Mouse (Mus musculus): ENCODE measurements around the gene Fgfr2. TPM values are rescaled to one million over a fixed set of nuclear protein-coding genes. Genes with fewer than 3 reads are reported as not detected.

The Fgfr2 gene
- polyA plus RNA-seq, 1 experiment from 2014 or later = 47.9 TPM

GRCm38 (mm10) chr7:132183892-132184404 is 939.2 kb downstream of the Fgfr2 start:
- WGBS = 6% methylated on average over 5 of the region's 5 CpGs
- Histone ChIP-seq H3K27ac (peak overlapping the region; percentile 73), H3K4me2 (no peak overlapping the region), H3K9ac (no peak overlapping the region), H3K9me3 (replicated peaks) (no peaks in the 10 kb centered on the region), H3K27me3 (0 out of 2 replicates have a peak, but pooled peaks cover 16% of the 10 kb centered on the region), H3K4me3 (no peak overlapping the region), H3K4me1 (peaks cover 24% of the 10 kb centered on the region), H3K36me3 (ENCODE audit: poor library complexity, severe bottlenecking) (no peaks in the 10 kb centered on the region)
- peak; percentile 94 for ATAC-seq

GRCm38 (mm10) chr7:132181586-132182198 is 941.5 kb downstream of the Fgfr2 start:
- Histone ChIP-seq H3K4me2 (no peak overlapping the region), H3K4me3 (no peak overlapping the region), H3K4me1 (peaks cover 24% of the 10 kb centered on the region), H3K36me3 (ENCODE audit: poor library complexity, severe bottlenecking) (no peaks in the 10 kb centered on the region), H3K9me3 (replicated peaks) (no peaks in the 10 kb centered on the region), H3K27ac (no peak overlapping the region), H3K27me3 (peaks cover 8% of the 10 kb centered on the region; the same call in 1 of the 2 replicates), H3K9ac (no peak overlapping the region)
- ATAC-seq = no peak
- 90% methylated on average over 4 of the region's 4 CpGs for WGBS

GRCm38 (mm10) chr7:132181042-132181441 is 942.1 kb downstream of the Fgfr2 start:
- WGBS = 84% methylated on average over 3 of the region's 3 CpGs
- Histone ChIP-seq H3K9ac (no peak overlapping the region), H3K4me1 (peaks cover 21% of the 10 kb centered on the region), H3K27me3 (peaks cover 3% of the 10 kb centered on the region; the same call in 1 of the 2 replicates), H3K36me3 (ENCODE audit: poor library complexity, severe bottlenecking) (no peaks in the 10 kb centered on the region), H3K9me3 (replicated peaks) (no peaks in the 10 kb centered on the region), H3K4me3 (no peak overlapping the region), H3K27ac (no peak overlapping the region), H3K4me2 (no peak overlapping the region)
- no peak; the same call in 1 of the 2 replicates for ATAC-seq

GRCm38 (mm10) chr7:132179049-132179448 is 944.1 kb downstream of the Fgfr2 start:
- H3K4me1 ChIP-seq = peaks cover 9% of the 10 kb centered on the region
- no peaks in the 10 kb centered on the region for H3K9me3 ChIP-seq (replicated peaks)
- ATAC-seq = no peak
- no peaks in the 10 kb centered on the region; the same call in 1 of the 2 replicates for H3K27me3 ChIP-seq
- no peak overlapping the region for H3K9ac ChIP-seq
- no peak overlapping the region for H3K27ac ChIP-seq
- no peak overlapping the region for H3K4me2 ChIP-seq
- 53% methylated on average over 1 of the region's 1 CpGs for WGBS
- H3K36me3 ChIP-seq (ENCODE audit: poor library complexity, severe bottlenecking) = no peaks in the 10 kb centered on the region
- no peak overlapping the region for H3K4me3 ChIP-seq

- no peak overlapping the region for H3K4me3 ChIP-seq
- 83% methylated on average over 5 of the region's 5 CpGs for WGBS
- ATAC-seq = no peak
Measured at GRCm38 (mm10) chr7:132174787-132175186, 948.4 kb downstream of the Fgfr2 start.

GRCm38 (mm10) chr7:132174296-132174695 is 948.9 kb downstream of the Fgfr2 start:
- peaks cover 12% of the 10 kb centered on the region for H3K4me1 ChIP-seq

More at GRCm38 (mm10) chr7:132174787-132175186, 948.4 kb downstream of the Fgfr2 start:
- Histone ChIP-seq H3K36me3 (ENCODE audit: poor library complexity, severe bottlenecking) (no peaks in the 10 kb centered on the region), H3K9ac (no peak overlapping the region), H3K4me2 (no peak overlapping the region), H3K27me3 (no peaks in the 10 kb centered on the region; the same call in 1 of the 2 replicates), H3K27ac (no peak overlapping the region), H3K4me1 (peaks cover 7% of the 10 kb centered on the region), H3K9me3 (replicated peaks) (no peaks in the 10 kb centered on the region; the same call in 1 of the 2 replicates)

GRCm38 (mm10) chr7:132172220-132172619 is 950.9 kb downstream of the Fgfr2 start:
- Histone ChIP-seq H3K4me2 (no peak overlapping the region), H3K36me3 (ENCODE audit: poor library complexity, severe bottlenecking) (no peaks in the 10 kb centered on the region), H3K9me3 (replicated peaks) (no peaks in the 10 kb centered on the region; the same call in 1 of the 2 replicates), H3K4me1 (peaks cover 13% of the 10 kb centered on the region), H3K9ac (no peak overlapping the region), H3K27ac (no peak overlapping the region), H3K27me3 (no peaks in the 10 kb centered on the region), H3K4me3 (no peak overlapping the region)
- no peak for ATAC-seq
- WGBS = 48% methylated on average over 5 of the region's 5 CpGs

More at GRCm38 (mm10) chr7:132174296-132174695, 948.9 kb downstream of the Fgfr2 start:
- H3K4me3 ChIP-seq = no peak overlapping the region
- no peaks in the 10 kb centered on the region; the same call in 1 of the 2 replicates for H3K27me3 ChIP-seq
- no peaks in the 10 kb centered on the region; the same call in 1 of the 2 replicates for H3K9me3 ChIP-seq (replicated peaks)
- WGBS = 76% methylated on average over 2 of the region's 2 CpGs
- H3K4me2 ChIP-seq = no peak overlapping the region
- no peak overlapping the region for H3K9ac ChIP-seq
- no peaks in the 10 kb centered on the region for H3K36me3 ChIP-seq (ENCODE audit: poor library complexity, severe bottlenecking)
- H3K27ac ChIP-seq = no peak overlapping the region
- ATAC-seq = no peak

- Histone ChIP-seq H3K36me3 (ENCODE audit: poor library complexity, severe bottlenecking) (no peaks in the 10 kb centered on the region), H3K4me3 (no peak overlapping the region), H3K9me3 (replicated peaks) (no peaks in the 10 kb centered on the region; the same call in 1 of the 2 replicates), H3K9ac (no peak overlapping the region), H3K27ac (no peak overlapping the region), H3K4me2 (no peak overlapping the region), H3K27me3 (no peaks in the 10 kb centered on the region), H3K4me1 (peaks cover 13% of the 10 kb centered on the region)
- WGBS = 81% methylated on average over 5 of the region's 5 CpGs
- ATAC-seq = no peak
Measured at GRCm38 (mm10) chr7:132171716-132172115, 951.4 kb downstream of the Fgfr2 start.

GRCm38 (mm10) chr7:132169419-132170169 is 953.6 kb downstream of the Fgfr2 start:
- WGBS = 50% methylated on average over 7 of the region's 7 CpGs
- ATAC-seq = peak; percentile 15; the same call in 1 of the 2 replicates
- H3K27ac ChIP-seq = no peak overlapping the region

GRCm38 (mm10) chr7:132167239-132167638 is 955.9 kb downstream of the Fgfr2 start:
- H3K9ac ChIP-seq = no peak overlapping the region
- H3K4me1 ChIP-seq = peaks cover 13% of the 10 kb centered on the region
- H3K27me3 ChIP-seq = no peaks in the 10 kb centered on the region
- no peaks in the 10 kb centered on the region; the same call in 1 of the 2 replicates for H3K9me3 ChIP-seq (replicated peaks)
- H3K4me2 ChIP-seq = no peak overlapping the region
- WGBS = 48% methylated on average over 4 of the region's 4 CpGs
- no peak overlapping the region for H3K27ac ChIP-seq
- no peaks in the 10 kb centered on the region for H3K36me3 ChIP-seq (ENCODE audit: poor library complexity, severe bottlenecking)
- ATAC-seq = peak; percentile 88
- H3K4me3 ChIP-seq = no peak overlapping the region

More at GRCm38 (mm10) chr7:132169419-132170169, 953.6 kb downstream of the Fgfr2 start:
- Histone ChIP-seq H3K36me3 (ENCODE audit: poor library complexity, severe bottlenecking) (no peaks in the 10 kb centered on the region), H3K4me2 (no peak overlapping the region), H3K9ac (no peak overlapping the region), H3K4me1 (peaks cover 13% of the 10 kb centered on the region), H3K4me3 (no peak overlapping the region), H3K9me3 (replicated peaks) (no peaks in the 10 kb centered on the region; the same call in 1 of the 2 replicates), H3K27me3 (no peaks in the 10 kb centered on the region)

GRCm38 (mm10) chr7:132162254-132162653 is 960.9 kb downstream of the Fgfr2 start:
- WGBS = 59% methylated on average over 3 of the region's 3 CpGs
- no peak overlapping the region for H3K27ac ChIP-seq
- no peaks in the 10 kb centered on the region for H3K9me3 ChIP-seq (replicated peaks)
- H3K4me3 ChIP-seq = no peak overlapping the region
- no peaks in the 10 kb centered on the region for H3K36me3 ChIP-seq (ENCODE audit: poor library complexity, severe bottlenecking)
- ATAC-seq = no peak; the same call in 1 of the 2 replicates
- H3K4me1 ChIP-seq = 0 out of 2 replicates have a peak, but pooled peaks cover 8% of the 10 kb centered on the region
- no peak overlapping the region for H3K9ac ChIP-seq
- no peak overlapping the region for H3K4me2 ChIP-seq
- H3K27me3 ChIP-seq = no peaks in the 10 kb centered on the region

Measured in forebrain, embryonic 13.5 days (tissue).